Mouse (Mus musculus) lung, postnatal 14 days (tissue): ENCODE results near the gene Gm21954.

ENCODE experiments used
- DNase-seq: peaks from one replicate; pipeline ENCODE4 v3.0.0; 2021

Gene Gm21954

DNA sequence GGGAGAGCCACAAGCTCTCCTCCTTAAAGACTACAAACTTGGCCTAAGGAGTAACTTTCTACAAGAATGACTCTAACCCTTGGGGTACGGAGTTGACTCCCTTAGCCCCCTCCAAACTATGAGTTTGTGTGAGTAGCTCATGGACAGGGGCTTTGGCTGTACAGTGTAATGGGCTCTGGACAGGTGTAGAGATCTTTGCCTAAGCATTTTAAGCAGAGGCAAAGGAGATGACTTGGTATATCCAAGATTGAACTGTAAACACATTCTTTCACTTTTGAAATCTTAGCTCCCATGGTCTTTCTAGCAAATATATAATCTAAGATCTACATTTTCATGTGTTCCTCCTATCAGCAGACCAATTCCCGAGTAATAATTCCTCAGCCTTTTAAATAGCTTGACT lies at the start of gene Gm21954:
Gm21954 (minus strand) TSS at position 101 of the 400 bp plus-strand sequence.
- no peak for DNase-seq

DNA sequence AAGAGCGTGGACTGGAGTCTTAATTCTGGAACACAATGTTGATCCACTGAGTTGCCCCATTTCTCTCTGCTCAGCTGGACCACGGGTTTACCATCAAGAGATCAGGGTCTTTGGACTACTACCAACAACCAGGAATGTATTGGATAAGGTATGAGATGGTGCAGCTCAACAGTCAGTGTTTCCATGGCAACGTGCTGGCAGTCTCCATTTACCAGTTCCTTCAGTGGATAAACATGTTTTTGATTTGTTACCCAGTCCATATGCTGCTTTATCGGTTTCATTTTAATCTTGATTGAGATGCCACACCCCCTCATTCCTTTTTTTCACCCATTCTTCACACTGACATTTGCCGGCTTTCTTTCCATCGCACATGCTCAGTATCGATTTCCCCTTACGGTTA lies 49.8 kb upstream of the Gm21954 start:
- no peak for DNase-seq

DNA sequence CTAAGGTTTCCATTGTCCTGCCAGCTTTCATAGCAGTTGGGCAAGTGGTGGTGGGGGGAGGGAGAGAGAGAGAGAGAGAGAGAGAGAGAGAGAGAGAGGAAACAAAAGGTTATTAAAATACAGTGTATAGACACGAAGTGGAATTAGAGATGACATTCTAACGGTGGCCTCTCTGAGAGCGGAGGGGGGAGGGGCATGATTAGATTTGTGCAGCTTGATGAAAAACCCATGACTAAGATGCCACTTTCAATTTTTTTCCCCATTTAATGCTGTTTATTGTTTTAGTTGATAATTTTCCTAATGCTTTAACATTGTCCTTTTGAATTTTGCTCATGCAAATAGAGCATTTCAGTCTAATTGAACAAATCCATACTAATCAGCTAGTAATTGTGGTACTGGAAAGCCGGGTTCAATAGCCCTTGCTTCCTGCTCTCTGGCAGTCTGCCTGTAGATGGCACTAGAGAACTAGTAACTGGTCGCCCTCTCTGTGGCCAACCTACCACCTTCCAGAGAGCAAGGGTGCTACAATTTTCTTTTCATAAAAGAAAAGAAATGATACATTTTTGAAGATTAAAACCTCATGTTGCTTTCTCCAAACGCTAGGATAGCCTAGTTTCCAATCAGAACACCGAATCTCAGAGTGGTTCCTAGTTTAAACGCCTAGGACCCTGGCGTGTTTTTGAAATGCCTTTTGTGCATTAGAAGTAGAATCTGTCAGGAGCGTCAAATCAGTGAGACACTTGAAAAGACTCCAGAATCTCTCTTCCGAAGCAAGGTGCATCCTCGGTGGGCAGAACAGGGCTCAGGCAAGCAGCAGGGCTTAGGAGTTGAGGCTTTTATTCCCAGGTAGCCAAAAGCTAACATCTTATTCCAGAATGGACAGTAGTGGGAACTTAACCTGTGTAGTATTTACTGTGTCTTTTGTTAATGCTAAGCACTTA lies 48.5 kb upstream of the Gm21954 start:
- peak; percentile 80 for DNase-seq

DNA sequence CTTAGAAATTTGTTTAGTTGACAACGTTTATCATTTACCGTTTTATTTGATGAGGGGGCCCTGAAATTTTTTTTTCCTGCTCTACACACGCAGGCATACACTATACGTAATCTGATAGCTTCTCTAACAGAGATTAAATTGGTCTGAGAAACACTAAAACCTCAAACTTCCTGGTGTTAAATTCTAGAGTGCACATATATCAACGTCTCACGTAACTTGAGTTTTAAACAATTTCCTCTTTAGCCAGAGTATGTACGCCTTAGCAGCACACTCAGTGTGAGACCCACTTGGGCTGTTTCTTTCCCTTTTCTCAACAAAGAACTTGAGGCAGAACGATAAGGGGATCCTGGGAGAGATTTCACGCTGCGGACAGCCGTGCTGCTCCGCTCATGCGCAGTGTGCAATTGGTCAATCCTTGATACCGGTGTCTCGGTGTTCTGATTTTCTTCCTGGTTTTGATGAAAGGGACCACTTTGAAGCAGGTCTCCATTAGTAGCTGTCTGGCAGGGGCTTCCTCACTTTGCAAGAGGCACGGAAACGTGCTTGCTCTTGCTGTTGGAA lies 45.5 kb upstream of the Gm21954 start:
- DNase-seq, result no peak

DNA sequence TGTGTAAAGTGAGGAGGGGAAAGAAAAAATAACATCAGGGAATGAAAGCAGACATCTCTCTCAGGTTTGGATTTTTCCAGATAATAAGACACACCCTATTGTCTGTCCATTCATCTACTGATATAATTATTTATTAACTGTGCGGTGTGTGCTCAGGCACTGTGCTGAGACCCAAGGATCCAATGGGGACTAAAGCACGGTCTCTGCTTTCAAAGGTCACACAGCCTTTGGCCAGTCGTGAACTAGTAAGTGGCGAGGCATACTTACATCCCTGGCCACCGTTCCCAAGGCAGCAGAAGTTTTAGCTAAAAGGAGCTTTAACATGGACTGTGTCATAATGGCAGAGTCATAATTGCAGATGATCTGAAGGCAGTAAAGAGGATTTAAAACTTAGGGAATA lies 44.0 kb upstream of the Gm21954 start:
- no peak for DNase-seq

DNA sequence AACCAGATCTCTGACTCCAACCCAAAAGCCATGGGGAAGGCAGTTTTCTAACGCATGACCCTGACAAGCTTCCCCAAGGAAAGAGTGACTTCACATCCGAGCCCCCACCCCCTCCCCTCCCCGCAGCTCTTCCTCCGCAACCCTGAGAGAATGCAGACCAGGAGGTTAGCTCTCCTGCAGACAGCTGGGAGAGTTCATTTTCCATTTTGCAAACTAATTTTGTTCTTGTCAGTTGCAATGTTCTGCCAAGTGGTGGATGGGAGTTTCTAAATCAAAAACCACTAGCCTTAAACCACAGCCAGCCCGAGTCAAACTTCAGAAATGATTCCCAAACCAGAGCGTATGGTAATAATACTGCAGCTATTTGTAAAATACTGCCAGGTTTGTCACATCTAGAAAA lies 39.6 kb upstream of the Gm21954 start:
- DNase-seq, result no peak

DNA sequence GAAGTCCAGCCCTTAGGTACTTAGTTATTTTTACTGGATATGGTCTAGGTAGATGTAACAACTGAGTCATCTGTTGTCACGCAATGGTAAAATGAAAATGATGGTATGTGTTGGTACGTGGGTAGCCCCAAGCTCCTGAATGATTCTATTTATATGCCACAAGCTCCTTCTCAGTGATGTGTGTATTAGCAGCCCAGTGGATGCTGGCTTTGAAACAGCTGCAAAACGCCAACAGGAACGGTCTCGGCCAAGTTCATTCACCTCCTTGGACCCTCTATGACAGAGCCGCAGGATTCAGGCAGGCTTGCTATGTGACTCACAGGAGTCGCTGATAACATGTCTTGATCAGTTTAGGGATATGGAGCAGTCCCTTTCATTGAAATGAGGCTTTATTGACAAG lies 38.2 kb upstream of the Gm21954 start:
- no peak for DNase-seq

DNA sequence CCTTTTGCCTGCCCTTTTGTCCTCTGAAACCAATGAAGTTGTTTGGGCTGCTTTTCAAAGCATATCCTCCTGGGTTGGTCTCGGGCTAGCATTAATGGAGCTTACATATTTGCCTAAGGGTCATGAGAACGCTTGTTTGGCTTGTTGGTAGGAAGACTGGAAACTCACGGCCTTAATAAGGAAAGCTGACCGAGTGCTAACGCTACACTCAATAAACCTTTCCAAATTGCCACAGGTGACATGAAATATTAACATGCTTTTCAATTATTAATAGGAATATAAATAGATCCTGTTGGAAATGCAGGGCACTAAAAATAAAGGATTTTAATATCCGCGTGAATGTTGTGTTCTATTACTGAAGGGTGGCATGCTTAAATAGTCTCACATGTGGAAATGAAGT lies 27.3 kb upstream of the Gm21954 start:
- no peak for DNase-seq

DNA sequence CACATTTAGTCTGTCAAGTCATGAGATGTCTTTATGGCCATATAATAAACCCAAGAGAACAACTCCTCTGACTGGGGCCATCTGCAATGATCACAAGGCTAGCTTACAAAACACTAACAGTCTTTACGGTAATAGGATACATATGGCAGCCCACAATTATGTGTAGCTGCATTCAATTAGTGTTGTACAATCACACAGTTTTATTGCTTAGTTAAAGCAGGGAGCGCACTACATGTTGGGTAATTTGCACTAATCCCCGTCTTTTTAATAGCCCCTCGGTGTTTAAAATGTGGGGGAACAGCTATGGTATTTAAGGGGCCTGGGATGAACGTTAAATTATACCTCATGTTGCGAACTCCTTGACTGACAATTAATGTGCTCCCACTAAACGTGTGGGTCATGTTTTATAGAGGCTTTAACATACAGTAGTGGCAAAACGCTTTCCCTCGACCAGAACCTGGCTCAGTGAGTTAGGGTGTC lies 24.5 kb upstream of the Gm21954 start:
- DNase-seq, result no peak

DNA sequence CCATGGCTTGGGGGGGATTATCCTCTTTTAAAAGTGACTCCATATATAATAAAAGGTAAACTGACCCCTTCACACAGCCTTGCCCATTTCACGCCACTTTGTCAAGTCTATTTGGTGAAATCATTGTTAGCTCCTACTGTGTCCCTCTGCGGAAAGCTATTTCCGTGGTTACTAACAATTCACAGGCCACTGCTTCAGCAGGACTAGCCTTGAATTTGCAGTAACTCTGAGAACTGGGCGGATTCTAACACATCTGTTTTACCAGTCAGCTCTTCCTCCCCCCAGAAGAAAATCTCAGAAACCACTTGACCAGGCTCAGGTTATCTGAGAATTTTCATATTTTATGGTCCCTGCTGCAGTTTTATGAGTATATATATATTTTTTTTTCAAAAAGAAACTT lies 23.9 kb upstream of the Gm21954 start:
- no peak for DNase-seq

DNA sequence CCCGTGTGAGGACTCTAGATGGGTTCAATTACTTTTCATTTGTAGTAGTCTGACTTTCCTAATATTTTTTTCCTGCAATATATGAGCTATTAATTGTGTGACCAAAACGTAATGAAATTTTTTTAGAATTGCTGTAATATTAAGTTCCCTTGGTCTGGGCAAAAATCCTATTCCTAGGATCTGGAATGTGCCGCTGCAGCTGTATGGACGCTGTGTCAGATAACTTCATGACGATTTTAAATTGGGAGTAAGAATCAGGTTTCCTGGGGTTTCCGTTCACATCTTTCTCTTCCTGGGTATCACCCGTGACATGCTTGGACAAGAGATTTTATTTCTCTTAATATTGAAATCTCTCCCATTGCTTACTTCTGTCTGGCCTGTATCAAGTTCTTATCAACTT lies 23.2 kb upstream of the Gm21954 start:
- no peak for DNase-seq

DNA sequence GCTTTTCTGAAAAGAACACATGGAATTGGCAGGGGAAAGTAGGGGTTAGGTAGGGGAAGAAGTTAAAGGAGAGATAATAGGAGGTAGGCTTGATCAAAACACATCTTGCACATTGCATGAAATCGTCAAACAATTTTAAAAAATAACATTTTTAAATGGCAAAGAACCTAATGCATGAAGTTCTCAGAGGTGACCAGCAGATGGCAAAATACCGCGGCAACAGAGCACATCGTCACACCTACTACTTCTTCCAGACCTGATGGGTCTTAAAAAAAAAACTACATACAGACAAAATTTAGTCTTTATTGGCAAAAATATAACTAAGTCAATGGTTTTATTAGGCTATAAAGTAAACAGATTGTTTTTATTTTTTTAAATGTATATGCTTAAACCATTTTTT lies 22.3 kb upstream of the Gm21954 start:
- peak; percentile 4 for DNase-seq

DNA sequence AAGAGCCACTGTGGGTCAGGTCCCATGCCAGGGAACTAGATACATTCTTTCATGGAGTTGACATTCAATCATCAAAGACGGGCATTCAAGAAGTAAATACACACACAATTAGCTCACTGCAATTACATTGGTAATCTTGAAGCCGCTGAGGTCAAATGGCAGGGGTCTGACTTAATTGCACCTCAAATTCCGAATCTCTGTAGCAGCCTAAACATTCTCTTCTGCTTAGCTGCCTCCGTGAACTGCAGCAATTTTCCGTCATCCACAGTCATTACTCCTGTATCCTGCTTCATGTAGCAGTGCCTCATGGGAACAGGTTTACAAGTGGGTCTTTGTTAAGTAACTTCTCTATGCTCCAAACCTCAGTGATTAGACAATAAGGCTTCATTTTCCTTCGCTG lies 20.0 kb upstream of the Gm21954 start:
- no peak for DNase-seq

DNA sequence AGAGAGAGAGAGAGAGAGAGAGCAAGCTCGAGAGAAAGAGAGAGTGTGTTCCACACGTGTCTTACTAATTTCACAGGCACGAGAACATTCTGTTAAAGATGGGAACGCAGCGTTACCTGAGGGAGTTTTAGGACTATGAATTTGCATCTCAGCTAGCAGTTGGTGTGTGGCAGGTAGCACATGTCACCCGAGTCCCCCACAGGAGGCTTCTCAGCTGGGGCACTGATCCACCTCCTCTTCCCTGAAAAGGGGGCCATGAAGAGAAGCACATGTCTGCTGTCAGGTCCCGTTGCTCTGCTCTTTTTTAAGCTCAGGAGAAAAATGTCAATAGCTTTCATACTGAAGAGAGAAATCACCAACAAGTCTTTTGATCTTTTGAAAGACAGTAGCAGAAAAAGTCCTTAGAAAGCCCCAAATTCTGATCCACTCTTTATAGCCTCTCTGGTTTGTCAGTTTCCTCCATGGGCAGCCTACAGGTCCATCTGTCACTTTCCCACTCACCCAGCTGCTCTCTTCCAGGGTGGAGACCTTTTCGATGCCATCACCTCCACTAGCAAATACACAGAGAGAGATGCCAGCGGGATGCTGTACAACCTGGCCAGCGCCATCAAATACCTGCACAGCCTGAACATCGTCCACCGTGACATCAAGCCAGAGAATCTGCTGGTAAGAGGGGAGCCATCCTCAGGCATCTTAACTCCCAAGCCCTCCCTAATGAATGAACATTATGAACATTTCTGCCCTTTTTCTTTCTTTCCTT lies 17.4 kb upstream of the Gm21954 start:
- no peak for DNase-seq

DNA sequence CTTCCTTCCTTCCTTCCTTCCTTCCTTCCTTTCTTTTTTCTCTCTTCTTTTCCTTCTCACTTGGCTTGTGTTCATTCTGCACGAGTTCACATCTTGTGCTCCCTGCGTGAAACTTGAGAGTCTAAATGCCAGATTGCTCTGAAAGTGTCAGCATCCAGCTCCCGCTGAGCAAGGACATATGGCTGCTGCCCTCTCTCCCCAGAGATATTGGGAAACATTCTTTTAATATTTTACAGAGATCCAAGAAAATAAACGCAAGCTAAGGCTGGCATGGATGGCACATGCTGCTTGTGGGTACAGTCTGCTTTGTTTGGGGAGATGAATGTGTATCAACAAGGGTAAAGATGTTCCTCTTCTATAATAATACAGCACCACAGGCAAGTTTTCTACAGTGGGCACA lies 11.3 kb upstream of the Gm21954 start:
- no peak for DNase-seq

DNA sequence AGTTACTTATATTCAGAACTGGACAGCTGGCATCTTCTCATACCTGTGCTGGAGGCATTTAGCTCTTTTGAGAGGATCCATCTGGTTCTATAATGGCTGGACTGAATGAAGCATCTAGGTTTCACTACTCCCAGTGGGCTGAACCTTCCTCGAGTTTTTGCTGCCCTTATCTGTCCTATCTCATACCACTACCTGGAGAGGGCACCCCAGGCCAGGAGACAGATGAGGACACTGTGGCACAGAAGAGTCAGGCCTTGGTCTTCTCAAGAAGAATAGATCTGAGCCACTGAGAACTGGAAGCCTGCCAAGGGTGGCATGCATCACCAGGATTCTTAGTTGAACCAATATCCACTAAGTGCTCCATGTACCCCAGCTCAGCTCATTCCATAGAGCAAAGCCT lies 9.1 kb upstream of the Gm21954 start:
- DNase-seq, result no peak

DNA sequence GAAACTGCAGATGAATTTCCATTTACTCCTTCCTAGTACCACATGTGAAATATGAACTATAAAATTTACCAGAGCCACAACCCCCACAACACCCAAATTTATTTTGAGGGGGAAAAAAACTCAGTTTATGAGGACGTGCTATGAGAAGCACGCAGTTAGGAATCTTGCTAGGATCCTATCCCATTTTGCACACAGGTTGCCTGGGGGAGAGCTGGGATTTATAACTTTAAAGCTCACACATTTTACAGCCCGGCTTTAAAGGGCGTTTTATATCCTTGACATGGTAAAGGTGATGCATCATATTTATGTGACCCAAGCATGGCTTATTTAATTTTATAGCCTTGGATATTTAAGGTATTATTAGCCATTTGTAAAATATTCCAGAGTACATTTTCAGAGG lies 7.3 kb upstream of the Gm21954 start:
- DNase-seq, result no peak

DNA sequence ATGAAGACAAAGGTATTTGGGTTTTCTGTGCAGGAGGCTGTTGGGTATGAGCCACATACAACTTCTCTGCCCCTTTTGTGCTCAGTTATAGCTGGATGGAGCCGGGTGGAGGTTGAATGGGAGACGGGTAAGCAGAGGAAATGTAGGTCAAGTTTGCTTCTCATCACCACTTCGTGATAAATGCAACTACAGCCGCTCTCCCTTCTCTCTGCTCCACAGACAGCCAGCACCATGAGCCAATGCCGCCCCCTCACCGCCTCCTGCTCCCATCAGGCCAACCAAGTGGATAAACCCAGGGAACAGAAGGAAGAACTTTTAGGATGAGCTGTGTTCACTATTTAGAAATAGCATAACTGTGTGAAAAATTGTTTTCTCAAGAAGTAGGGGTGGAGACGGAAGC lies 4.7 kb upstream of the Gm21954 start:
- no peak for DNase-seq

DNA sequence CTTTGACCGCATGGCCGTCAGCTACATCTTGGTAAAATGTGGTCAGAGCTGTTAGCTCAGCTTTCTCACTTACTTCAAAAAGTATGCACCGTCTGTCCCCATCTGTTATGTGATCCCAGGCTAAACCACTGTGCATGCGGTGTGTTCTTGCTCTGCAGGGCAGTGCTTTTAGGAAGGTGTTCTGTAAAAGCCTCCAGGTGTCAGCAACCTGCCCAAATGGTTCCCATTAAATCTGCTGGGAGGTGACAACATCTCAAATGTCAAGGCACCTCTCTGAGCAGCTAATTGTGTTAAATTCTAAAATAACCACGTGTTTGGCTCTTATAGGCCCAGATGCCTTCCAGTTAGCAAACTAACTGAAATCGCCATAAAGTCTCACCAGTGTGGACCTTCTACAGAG lies 1.1 kb upstream of the Gm21954 start:
- DNase-seq, result no peak

DNA sequence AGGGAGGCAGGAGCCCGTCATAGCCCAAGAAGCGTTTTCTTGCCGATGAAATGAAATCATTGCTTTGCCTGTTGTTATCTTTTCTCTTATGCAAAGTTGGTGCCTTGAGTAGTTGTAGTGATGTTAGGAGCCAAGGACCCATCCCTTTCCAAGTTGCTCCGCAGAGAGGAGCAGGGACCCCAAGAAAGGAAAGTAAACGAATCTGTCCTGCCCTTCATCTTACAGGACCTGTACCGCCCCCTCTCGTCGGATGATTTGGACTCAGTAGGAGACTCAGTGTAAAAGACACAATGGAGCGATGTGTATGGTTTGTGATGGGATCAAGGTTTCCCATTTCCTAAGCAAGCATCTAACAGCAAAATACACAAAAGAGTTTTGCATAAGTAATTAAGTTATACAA lies 5.7 kb downstream of the Gm21954 start:
- DNase-seq, result no peak

DNA sequence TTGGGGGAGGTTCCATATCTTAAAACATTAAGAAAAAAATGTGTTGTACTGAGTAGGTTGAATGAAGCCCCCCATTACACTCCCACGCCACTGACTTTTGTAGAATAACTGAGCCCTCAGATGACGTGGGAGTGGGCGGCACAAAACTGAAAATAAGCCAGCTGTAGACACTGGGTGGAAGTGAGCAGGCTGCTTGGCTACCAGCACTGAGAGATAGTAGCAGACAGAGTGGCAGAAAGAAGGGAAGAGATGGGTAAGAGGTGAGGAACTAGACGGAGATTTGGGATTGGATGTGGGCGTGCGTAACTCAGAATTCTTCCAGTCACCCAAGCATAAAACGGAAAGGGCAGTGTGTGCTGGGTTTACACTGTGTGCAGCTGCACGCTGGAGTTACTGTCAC lies 6.2 kb downstream of the Gm21954 start:
- DNase-seq, result no peak

DNA sequence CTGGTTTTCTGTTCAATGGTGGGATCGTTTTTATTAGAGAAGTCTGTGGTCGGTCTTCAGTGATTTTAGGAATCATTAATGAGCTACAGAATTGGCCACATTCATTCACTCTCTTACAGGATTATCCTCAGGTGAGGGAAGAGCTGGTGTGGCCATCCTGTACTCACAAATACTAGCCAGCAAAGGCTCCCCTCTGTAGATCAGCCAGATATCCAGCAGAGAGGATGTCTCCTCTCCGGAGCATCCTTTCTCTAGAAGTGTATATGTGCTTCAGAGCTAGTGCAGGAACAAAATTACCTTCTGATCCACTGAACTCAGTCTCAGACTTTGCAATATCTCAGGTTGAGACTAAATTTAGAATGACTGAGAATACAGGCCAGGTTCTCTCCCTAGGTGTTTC lies 7.8 kb downstream of the Gm21954 start:
- DNase-seq, result no peak

DNA sequence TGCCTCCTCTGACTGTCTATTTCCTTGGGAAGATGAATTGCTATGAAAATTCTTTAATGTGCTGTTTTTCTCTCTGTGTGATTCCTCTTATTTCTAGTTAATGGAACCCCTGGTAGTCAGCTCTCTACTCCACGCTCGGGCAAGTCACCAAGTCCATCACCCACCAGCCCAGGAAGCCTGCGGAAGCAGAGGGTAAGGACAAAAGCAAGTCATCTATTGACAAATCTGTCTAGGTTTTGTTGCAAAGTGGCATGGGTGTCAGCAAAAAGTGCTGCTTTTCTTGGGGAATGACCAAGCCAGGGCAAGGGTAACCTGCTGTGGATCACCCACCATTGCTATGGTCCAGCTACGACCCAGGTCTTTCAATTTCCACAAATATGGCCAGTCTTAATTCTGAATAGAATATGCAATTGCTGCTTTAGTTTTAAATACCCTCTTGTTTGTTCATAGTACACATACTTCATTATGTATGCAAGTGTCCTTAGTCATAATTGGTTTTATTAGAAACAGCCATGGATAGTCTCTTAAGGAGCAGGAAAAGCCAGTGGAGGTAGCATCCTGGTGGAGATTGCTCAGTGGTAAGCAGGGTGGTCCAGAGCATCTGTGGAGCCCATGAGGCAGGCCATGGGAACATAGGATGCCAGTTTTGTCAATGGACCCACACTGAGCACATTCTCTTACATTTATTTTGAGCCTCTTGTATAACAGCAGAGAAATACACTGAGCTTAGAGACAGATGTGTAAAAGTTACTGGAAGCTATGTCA lies 8.9 kb downstream of the Gm21954 start:
- no peak for DNase-seq
